Mouse (Mus musculus): Measurements from ENCODE around the gene Plekha6. TPM values are rescaled to one million over a fixed set of nuclear protein-coding genes. Genes with fewer than 3 reads are reported as not detected.

The Plekha6 gene
- polyA plus RNA-seq, 1 experiment from 2014 or later, result 4.6 TPM

GRCm38 (mm10) chr1:133265114-133265766 lies 101.2 kb downstream of the Plekha6 start:
- Histone ChIP-seq H3K9ac (no peak overlapping the region), H3K4me3 (no peak overlapping the region), H3K4me2 (replicated peaks) (no peak overlapping the region), H3K36me3 (no peaks in the 10 kb centered on the region), H3K27ac (no peak overlapping the region), H3K4me1 (peaks cover 13% of the 10 kb centered on the region), H3K9me3 (no peaks in the 10 kb centered on the region), H3K27me3 (no peaks in the 10 kb centered on the region; the same call in 1 of the 2 replicates)
- no peak for ATAC-seq (ENCODE audit: insufficient number of reproducible peaks, insufficient read depth, low FRiP score, low TSS enrichment)
- WGBS, result 60% methylated on average over 11 of the region's 11 CpGs

GRCm38 (mm10) chr1:133267094-133267493 lies 103.1 kb downstream of the Plekha6 start:
- no peak for ATAC-seq (ENCODE audit: insufficient number of reproducible peaks, insufficient read depth, low FRiP score, low TSS enrichment)
- H3K27me3 ChIP-seq, result no peaks in the 10 kb centered on the region
- H3K27ac ChIP-seq, result no peak overlapping the region
- 63% methylated on average over 3 of the region's 3 CpGs for WGBS
- H3K9me3 ChIP-seq, result no peaks in the 10 kb centered on the region
- no peak overlapping the region for H3K4me3 ChIP-seq
- H3K4me2 ChIP-seq (replicated peaks), result no peak overlapping the region
- H3K4me1 ChIP-seq, result peaks cover 15% of the 10 kb centered on the region
- no peak overlapping the region for H3K9ac ChIP-seq
- H3K36me3 ChIP-seq, result no peaks in the 10 kb centered on the region

DNA sequence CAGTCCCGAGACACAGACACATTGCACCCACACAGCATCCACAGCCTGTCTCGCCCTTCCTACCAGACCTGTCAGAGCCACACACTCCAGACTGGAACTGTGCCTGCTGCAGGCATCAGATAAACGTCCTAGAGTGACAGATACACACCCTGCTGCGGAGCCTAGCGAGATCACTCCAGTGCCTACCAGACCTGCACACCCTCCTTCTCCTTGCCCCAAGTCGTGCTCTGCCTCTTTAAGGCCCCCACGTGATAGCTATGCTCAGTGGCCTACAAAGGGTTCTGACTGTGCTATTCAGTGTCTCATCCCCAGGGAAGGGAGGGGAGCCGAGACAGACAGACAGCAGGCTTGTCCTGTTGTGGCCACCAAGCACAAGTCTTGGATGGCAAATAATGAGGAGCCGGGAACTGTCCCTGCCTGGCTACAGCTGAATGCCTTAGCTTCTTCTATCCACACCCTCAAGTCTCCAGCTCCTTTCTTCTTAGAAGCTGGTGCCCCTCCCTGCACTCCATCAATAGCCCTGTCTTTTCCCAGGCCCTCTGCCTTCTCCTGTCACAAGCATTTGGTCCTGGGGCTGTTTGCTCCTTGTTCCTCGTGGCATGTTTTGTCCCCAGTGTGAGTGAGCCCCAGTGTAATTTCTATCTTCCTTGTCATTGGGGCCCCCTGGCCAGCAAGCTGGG lies 103.9 kb downstream of the Plekha6 start:
- Histone ChIP-seq H3K4me3 (no peak overlapping the region), H3K9me3 (no peaks in the 10 kb centered on the region), H3K36me3 (no peaks in the 10 kb centered on the region), H3K9ac (no peak overlapping the region), H3K27ac (peak overlapping the region; percentile 46; the same call in 1 of the 2 replicates), H3K4me1 (peaks cover 15% of the 10 kb centered on the region), H3K4me2 (replicated peaks) (no peak overlapping the region), H3K27me3 (no peaks in the 10 kb centered on the region)
- ATAC-seq (ENCODE audit: insufficient number of reproducible peaks, insufficient read depth, low FRiP score, low TSS enrichment), result no peak
- WGBS, result 30% methylated on average over 10 of the region's 10 CpGs

DNA sequence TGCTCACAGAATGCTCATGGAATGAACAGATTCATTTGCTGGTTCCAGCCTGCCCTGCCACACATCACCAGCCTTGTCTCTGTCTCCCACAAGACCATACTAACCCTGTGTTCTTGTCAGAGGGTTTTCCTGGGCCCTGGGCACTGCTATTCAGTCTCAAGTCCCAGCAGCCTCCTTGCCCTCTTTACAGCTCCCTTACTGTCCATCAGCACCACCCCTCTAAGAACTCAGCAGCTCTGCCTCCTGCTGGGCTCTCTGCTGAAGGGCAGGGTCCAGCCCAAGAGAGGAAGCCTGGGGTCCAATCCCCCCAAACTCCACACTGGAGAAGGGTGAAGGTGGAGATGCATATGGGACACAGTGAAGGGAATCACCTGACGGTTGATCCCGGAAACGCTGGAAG lies 104.5 kb downstream of the Plekha6 start:
- Histone ChIP-seq H3K4me3 (no peak overlapping the region), H3K27ac (0 out of 2 replicates have a peak overlapping the region, but pooled peaks have one; percentile 46), H3K27me3 (no peaks in the 10 kb centered on the region), H3K4me1 (peaks cover 15% of the 10 kb centered on the region), H3K9ac (no peak overlapping the region), H3K36me3 (no peaks in the 10 kb centered on the region), H3K4me2 (replicated peaks) (no peak overlapping the region), H3K9me3 (no peaks in the 10 kb centered on the region)
- no peak for ATAC-seq (ENCODE audit: insufficient number of reproducible peaks, insufficient read depth, low FRiP score, low TSS enrichment)
- WGBS, result 62% methylated on average over 3 of the region's 3 CpGs

DNA sequence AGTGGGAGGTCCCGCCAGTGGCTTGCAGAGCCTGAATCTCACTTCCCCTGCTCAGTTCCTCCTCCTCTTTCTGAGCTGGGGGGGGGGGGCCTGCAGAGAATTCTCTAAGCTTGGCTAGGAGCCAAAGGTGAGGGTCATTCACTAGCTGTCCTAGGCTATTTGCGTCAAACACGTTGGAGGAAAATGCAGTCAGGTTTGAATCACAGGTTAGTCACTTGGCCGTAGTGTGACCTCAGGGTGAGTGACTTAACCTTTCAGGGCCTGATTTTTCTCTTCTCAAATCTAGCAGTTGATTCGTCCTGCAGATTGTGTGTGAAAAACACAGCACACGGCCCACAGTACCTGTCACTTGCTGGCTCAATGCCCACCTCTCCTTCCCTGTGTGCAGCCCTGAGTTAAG lies 106.3 kb downstream of the Plekha6 start:
- Histone ChIP-seq H3K4me1 (peaks cover 15% of the 10 kb centered on the region), H3K9me3 (no peaks in the 10 kb centered on the region), H3K27me3 (no peaks in the 10 kb centered on the region), H3K4me2 (replicated peaks) (no peak overlapping the region), H3K4me3 (no peak overlapping the region), H3K27ac (no peak overlapping the region), H3K36me3 (no peaks in the 10 kb centered on the region), H3K9ac (no peak overlapping the region)
- 43% methylated on average over 6 of the region's 6 CpGs for WGBS
- no peak for ATAC-seq (ENCODE audit: insufficient number of reproducible peaks, insufficient read depth, low FRiP score, low TSS enrichment)

- no peak for ATAC-seq (ENCODE audit: insufficient number of reproducible peaks, insufficient read depth, low FRiP score, low TSS enrichment)
- WGBS, result 89% methylated on average over 19 of the region's 19 CpGs
Observed at GRCm38 (mm10) chr1:133274163-133274562, 110.2 kb downstream of the Plekha6 start.

DNA sequence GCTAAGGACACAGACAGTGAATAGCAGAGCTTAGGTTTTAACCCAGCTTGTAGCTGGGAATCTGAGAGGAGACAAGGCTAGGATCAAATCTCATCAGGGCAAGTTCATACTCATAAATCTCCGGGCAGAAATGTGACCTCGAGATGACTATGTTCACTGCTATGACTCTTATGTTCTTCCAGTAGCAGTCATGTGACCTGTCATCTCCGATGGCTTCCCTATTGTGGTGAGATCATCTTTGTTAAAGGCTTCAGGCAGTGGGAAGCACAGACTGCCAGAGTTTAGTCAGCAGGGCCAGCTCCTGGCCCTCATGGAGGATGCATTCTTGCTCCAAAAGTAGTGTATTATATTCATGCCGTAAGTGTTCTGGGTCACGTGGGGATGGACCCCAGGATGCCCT lies 113.0 kb downstream of the Plekha6 start:
- WGBS, result 75% methylated on average over 5 of the region's 5 CpGs
- H3K4me1 ChIP-seq, result 0 out of 2 replicates have a peak, but pooled peaks cover 3% of the 10 kb centered on the region
- no peaks in the 10 kb centered on the region for H3K27me3 ChIP-seq
- no peak for ATAC-seq (ENCODE audit: insufficient number of reproducible peaks, insufficient read depth, low FRiP score, low TSS enrichment)
- H3K9me3 ChIP-seq, result no peaks in the 10 kb centered on the region
- H3K36me3 ChIP-seq, result no peaks in the 10 kb centered on the region
- no peak overlapping the region for H3K9ac ChIP-seq
- H3K27ac ChIP-seq, result no peak overlapping the region
- no peak overlapping the region for H3K4me3 ChIP-seq
- no peak overlapping the region for H3K4me2 ChIP-seq (replicated peaks)

More at GRCm38 (mm10) chr1:133274163-133274562, 110.2 kb downstream of the Plekha6 start:
- Histone ChIP-seq H3K27ac (no peak overlapping the region), H3K4me3 (no peak overlapping the region), H3K9ac (no peak overlapping the region), H3K9me3 (no peaks in the 10 kb centered on the region), H3K4me2 (replicated peaks) (no peak overlapping the region), H3K27me3 (no peaks in the 10 kb centered on the region), H3K4me1 (peaks cover 9% of the 10 kb centered on the region; the same call in 1 of the 2 replicates), H3K36me3 (no peaks in the 10 kb centered on the region)

GRCm38 (mm10) chr1:133278539-133278938 lies 114.5 kb downstream of the Plekha6 start:
- H3K36me3 ChIP-seq, result no peaks in the 10 kb centered on the region
- 81% methylated on average over 6 of the region's 6 CpGs for WGBS

GRCm38 (mm10) chr1:133278946-133279631 lies 115.1 kb downstream of the Plekha6 start:
- WGBS, result 67% methylated on average over 15 of the region's 15 CpGs
- no peak overlapping the region for H3K27ac ChIP-seq

More at GRCm38 (mm10) chr1:133278539-133278938, 114.5 kb downstream of the Plekha6 start:
- no peak overlapping the region for H3K27ac ChIP-seq
- no peak overlapping the region for H3K4me3 ChIP-seq
- H3K27me3 ChIP-seq, result 0 out of 2 replicates have a peak, but pooled peaks cover 3% of the 10 kb centered on the region
- H3K9me3 ChIP-seq, result no peaks in the 10 kb centered on the region
- 0 out of 2 replicates have a peak, but pooled peaks cover 3% of the 10 kb centered on the region for H3K4me1 ChIP-seq
- ATAC-seq (ENCODE audit: insufficient number of reproducible peaks, insufficient read depth, low FRiP score, low TSS enrichment), result no peak
- H3K9ac ChIP-seq, result no peak overlapping the region
- H3K4me2 ChIP-seq (replicated peaks), result no peak overlapping the region

DNA sequence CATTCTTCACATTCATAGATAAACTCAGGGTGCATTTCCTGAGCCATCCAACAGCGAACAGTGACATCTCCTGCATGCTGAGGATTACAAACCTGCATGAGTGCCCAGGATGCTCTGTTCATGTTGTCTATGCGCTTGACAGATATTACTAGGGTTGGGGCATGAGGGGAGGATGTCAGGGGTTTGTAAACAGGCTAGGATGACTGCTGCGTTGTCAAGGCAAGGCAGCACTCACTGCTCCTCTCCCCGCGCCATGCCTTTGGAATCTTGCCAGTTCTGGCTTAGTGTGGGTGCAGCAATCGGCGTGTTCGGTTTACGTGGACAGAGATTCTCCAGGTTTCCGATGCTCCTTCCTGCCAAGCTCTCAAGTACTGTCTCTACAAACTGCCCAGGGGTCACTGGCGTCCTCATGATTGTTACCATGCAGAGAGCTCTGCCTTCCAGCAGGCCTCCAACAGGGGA lies 115.7 kb downstream of the Plekha6 start:
- Histone ChIP-seq H3K9me3 (no peaks in the 10 kb centered on the region), H3K4me1 (0 out of 2 replicates have a peak, but pooled peaks cover 3% of the 10 kb centered on the region), H3K4me2 (replicated peaks) (no peak overlapping the region), H3K9ac (no peak overlapping the region), H3K27me3 (0 out of 2 replicates have a peak, but pooled peaks cover 3% of the 10 kb centered on the region), H3K27ac (no peak overlapping the region), H3K4me3 (no peak overlapping the region), H3K36me3 (no peaks in the 10 kb centered on the region)
- ATAC-seq (ENCODE audit: insufficient number of reproducible peaks, insufficient read depth, low FRiP score, low TSS enrichment), result no peak
- WGBS, result 85% methylated on average over 11 of the region's 11 CpGs

More at GRCm38 (mm10) chr1:133278946-133279631, 115.1 kb downstream of the Plekha6 start:
- Histone ChIP-seq H3K4me1 (0 out of 2 replicates have a peak, but pooled peaks cover 3% of the 10 kb centered on the region), H3K4me3 (no peak overlapping the region), H3K9me3 (no peaks in the 10 kb centered on the region), H3K36me3 (no peaks in the 10 kb centered on the region), H3K27me3 (0 out of 2 replicates have a peak, but pooled peaks cover 3% of the 10 kb centered on the region), H3K4me2 (replicated peaks) (no peak overlapping the region), H3K9ac (no peak overlapping the region)
- ATAC-seq (ENCODE audit: insufficient number of reproducible peaks, insufficient read depth, low FRiP score, low TSS enrichment), result no peak

- ATAC-seq (ENCODE audit: insufficient number of reproducible peaks, insufficient read depth, low FRiP score, low TSS enrichment), result no peak
- Histone ChIP-seq H3K4me2 (replicated peaks) (no peak overlapping the region), H3K9me3 (no peaks in the 10 kb centered on the region), H3K36me3 (no peaks in the 10 kb centered on the region), H3K4me1 (0 out of 2 replicates have a peak, but pooled peaks cover 3% of the 10 kb centered on the region), H3K9ac (no peak overlapping the region), H3K27ac (no peak overlapping the region), H3K27me3 (0 out of 2 replicates have a peak, but pooled peaks cover 3% of the 10 kb centered on the region), H3K4me3 (no peak overlapping the region)
- 88% methylated on average over 2 of the region's 2 CpGs for WGBS
Observed at GRCm38 (mm10) chr1:133280537-133280936, 116.5 kb downstream of the Plekha6 start.

Data from embryonic facial prominence, embryonic 12.5 days (tissue).